Mouse (Mus musculus) erythroblast, embryonic 14.5 days (primary cell): ENCODE measurements around the gene Ephb3. TPM values are rescaled to one million over a fixed set of nuclear protein-coding genes. Genes with fewer than 3 reads are reported as not detected.

Experiments used
- H3K27me3 ChIP-seq: 2 replicates; pipeline ENCODE4 v1.6.1; 2012; ENCODE audit warnings: inconsistent platforms; ENCODE audit not compliant: control insufficient read depth
- H3K36me3 ChIP-seq: 2 replicates; pipeline ENCODE4 v1.6.1; 2012; ENCODE audit warnings: mild to moderate bottlenecking, inconsistent platforms; ENCODE audit not compliant: control insufficient read depth
- H3K4me1 ChIP-seq: 2 replicates; pipeline ENCODE4 v1.6.1; 2012; ENCODE audit warnings: inconsistent platforms; ENCODE audit not compliant: control insufficient read depth
- H3K4me3 ChIP-seq: replicated peaks from 2 replicates; pipeline ENCODE3; 2012; ENCODE audit warnings: moderate library complexity, mild to moderate bottlenecking, inconsistent platforms
- H3K9me3 ChIP-seq: 2 replicates; pipeline ENCODE4 v1.6.1; 2012; ENCODE audit warnings: low read length, inconsistent platforms, mixed read lengths; ENCODE audit not compliant: control insufficient read depth
- GATA1 ChIP-seq: IDR thresholded peaks from 2 replicates; pipeline ENCODE4 v1.6.1; 2012; ENCODE audit warnings: low read length, inconsistent platforms, mixed read lengths
- TAL1 ChIP-seq: IDR thresholded peaks from 3 replicates; pipeline ENCODE4 v1.6.1; 2012; ENCODE audit warnings: low read length, inconsistent platforms, mixed read lengths
- polyA plus RNA-seq: library from polyadenylated mRNA; stranded (reverse); fragments of >175 nt; gene quantifications from 2 replicates; pipeline ENCODE4 v1.2.3, GENCODE M21; 2012

Ephb3 gene
- polyA plus RNA-seq, 1 experiment, result not detected

DNA sequence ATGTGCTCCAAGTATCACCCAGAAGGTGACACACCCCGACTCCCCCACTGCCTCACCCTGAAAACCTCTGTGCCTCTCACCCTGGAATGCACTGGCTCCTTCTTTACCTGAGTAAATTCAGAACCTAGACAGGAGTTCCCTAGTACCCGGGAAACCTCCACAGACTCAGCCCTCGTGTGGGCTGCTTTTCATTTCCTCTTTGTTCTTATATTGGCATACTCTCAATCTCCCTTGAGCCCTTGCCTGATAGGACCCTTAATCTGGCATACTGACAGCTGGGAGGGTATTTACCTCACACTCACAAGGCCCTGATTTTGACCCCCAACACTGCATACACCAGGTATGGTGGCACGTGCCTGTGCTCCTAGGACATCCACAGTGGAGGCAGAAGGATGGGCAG lies 68.2 kb downstream of the Ephb3 start:
- Histone ChIP-seq H3K4me1 (no peaks in the 10 kb centered on the region), H3K9me3 (peaks cover 2% of the 10 kb centered on the region; the same call in 1 of the 2 replicates), H3K27me3 (no peaks in the 10 kb centered on the region), H3K4me3 (no peak overlapping the region), H3K36me3 (no peaks in the 10 kb centered on the region)
- TF ChIP-seq GATA1 (no peak), TAL1 (no peak)

Other genes starting within 250 kb of the Ephb3 start
- not detected in 2 replicates for gene Teddm3, start 50.8 kb upstream of the Ephb3 start, polyA plus RNA-seq
- 2.4 and 3.1 TPM in 2 replicates for gene Vps8, start 218.4 kb downstream of the Ephb3 start, polyA plus RNA-seq